Mouse (Mus musculus): ENCODE data around the gene 1190002N15Rik.
A peak's percentile ranks its signal among the peaks of the same experiment; 100 is the strongest.

The 1190002N15Rik gene

DNA sequence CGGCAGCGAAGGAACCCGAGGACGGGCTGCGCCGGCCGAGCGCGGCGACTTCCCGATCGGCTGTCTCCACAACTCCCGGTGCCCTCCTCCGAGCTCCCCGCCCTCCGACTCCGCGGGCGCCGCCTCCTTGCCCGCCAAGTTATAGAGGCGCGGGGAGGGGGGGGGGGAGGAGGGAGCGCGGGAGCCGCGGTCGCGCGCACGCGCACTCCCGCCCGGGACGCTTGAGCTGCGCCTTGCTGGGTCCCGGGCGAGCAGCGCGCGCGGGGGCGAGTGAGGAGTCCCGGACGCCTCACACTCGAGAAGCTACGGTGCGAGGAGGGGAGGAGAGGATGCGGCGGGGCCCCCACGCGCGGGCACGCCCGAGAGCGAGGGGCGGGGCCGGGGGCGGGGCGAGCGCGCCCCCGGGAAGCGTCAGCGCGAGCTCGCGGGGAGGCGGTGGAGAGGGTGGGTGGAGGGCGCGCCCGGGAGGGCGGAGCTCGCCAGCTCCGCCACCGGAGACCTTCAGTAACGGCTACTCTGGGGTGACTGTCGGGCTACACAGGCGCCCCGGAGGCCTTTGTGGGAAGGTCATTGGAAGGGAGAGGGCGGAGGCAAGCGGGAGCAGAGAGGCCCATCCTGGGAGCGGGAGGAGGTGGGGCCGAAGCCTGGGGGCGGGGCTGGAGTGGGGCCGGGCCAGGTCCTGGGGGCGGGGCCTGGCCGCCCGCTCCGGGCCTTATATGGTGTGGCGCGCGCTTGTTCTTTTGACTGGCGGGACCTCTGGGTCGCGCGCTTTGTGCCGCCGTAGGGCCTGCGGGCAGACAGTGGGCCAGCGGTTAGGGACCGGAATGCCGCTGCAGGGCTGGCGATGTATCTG is at the start of gene 1190002N15Rik:
Gene 1190002N15Rik, minus strand, starts transcription at position 112 of the 853 bp plus-strand sequence.
- DNase-seq (ENCODE audit: low spot score) = peak; percentile 79

DNA sequence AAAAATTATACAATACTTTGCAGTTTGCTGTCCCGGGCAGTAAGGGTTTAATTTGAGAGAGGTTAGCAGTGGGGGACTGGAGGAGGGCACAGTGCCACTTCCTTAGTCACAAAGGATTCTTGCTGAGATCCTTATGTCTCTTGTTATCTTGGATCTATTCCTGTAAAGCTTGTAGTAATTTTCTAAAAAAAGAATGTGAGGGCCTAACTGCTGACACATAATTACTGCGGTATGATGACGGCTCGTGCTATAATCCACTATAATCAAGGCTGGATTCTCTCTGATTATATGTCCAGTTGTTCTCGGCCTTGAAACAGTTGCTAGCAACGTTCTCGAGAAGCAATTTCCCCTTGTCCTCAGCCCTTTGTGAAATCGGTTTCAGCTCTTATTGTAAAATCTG is 44.4 kb upstream of the 1190002N15Rik start:
- DNase-seq (ENCODE audit: low spot score) = no peak

DNA sequence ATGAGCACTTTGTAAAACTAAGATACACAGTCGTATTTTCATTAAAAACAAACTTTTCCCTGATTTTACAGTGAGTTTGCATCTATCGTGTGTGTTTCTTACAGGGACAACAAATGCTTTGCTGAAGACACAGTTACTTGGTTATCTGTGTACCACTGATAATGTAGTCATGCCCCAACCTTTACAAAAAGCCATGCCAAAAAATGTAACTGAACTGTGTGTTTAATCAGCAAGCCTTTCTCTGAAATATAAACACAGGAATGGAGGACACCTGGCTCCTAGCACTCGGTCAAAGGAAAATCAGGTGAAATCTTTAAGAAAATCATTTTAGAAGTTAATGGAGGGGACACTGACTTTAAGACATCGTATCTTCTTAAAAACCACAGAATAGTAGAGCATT is 43.8 kb upstream of the 1190002N15Rik start:
- no peak for DNase-seq (ENCODE audit: low spot score)

DNA sequence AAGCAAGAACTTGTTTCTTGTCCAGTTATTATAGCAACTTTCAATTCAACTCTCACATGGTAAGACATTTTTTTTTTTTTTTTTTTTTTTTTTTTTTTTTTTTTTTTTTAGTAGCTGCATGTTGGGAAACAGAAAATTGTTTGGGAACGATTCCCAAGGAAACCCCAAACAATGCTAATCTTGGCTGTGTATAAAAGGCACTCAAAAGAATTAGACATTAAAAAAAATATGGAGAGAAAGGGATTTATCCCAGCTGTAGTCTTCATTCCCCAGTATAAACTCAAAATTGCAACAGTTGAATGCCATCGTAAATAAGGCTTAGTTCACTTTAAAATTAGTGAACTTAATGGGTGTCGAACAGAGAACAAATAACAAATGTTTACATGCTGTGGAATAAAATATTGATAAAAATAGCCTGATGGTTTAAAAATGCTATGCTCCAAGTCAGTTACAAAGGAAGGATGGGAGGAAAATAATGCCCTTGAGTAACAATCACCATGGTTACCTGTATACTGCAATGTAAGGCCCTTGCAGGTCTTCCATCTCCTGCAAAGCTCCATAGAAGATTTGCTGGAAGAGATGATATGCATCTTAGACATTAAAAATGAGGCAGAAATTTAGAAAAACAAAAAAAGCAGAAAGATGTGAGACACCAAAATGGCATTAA is 42.3 kb upstream of the 1190002N15Rik start:
- DNase-seq (ENCODE audit: low spot score) = no peak

DNA sequence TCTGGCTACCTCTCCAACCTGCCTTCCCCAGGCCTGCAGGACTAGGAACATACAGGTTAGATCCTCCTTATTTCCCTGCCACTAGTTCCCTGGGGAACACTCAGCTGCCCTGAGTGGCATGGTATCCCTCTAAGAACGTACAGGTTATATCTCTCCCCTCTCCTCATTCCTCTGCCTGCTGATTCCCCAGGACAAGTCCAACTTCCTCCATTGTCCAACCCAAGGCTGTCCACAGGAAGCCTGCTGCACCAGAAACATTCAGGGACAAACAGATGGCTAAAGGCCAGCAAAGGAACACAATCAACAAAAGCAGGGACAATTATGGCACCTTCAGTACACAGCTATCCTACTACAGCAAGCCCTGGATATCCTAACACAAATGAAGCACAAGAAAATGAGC is 33.9 kb upstream of the 1190002N15Rik start:
- no peak for DNase-seq (ENCODE audit: low spot score)

DNA sequence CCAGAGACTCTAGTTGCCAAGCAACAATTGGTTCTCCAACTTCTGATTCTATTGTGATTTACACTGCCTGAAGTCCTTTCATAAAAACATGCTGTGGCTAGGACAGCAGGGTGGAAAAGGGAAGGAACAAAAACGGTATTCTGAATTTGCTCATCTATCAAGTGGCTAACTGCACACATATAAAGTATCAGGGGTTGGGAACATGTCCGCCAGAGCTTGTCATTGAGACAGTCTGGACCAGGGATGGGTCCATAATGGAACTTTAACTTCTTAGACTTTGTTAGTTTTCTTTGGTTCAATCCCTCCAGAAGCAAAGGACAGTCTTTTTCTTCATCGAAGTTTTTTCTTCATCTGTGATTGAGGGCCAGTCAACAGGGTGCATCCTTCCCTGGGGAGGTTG is 30.5 kb upstream of the 1190002N15Rik start:
- DNase-seq (ENCODE audit: low spot score) = no peak

DNA sequence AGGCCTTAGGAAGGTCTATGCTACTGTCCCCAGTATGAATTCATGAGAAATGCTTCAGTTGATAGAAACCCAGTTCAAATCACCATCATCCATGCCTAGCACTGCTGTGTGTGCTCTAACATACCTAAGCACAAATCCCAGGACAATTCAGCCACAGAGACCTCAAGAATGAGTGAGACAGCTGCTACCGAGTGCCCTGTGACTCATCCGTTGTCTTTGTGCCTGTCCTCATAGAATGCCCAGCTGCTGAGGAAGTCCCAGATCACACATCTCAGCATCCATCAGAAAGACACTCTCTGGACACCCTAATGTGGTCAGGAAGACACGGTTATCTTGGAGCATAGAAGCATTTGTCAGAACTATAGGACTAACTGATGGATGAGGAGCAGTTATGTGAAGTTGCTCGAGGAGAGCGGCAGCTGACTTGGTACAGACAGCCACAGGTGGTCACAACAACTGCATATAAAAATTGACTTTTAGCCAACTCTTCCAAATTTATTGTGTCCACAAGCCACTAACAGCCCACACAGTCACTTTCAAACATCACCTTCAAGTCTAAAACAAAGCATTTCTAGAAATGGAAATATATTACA is 29.9 kb upstream of the 1190002N15Rik start:
- DNase-seq (ENCODE audit: low spot score) = no peak

DNA sequence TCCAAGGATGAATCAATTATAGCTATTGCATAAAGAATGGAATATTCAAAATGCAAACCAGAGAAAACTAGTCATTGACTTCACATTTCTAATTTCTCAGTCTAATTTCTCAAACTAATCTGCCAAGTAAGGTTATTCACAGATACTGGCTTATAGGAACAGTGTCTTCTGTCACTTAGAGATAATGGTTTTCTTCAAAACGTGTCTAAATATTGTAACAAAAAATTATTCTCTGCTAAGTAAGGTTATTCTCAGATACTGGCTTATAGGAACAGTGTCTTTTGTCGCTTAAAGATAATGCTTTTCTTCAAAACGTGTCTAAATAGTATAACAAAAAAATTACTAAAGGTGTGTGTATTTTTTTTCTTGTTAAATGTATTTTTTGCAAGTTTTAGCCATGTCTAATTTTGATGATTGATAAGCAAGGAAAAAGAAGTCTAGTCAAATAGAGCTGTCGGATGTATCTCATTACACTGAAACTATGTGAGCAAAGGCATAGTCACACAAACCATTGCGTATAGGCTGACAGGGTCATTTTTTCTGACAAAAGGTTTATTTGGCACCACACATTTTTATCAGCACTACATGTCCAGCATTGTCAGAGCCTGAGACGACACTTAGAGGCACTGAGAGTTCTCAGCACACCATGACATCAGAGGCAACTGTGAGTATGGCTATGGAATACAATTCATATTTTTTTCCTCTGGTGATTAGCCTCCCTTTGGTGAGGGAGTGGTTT is 19.1 kb upstream of the 1190002N15Rik start:
- DNase-seq (ENCODE audit: low spot score) = no peak

DNA sequence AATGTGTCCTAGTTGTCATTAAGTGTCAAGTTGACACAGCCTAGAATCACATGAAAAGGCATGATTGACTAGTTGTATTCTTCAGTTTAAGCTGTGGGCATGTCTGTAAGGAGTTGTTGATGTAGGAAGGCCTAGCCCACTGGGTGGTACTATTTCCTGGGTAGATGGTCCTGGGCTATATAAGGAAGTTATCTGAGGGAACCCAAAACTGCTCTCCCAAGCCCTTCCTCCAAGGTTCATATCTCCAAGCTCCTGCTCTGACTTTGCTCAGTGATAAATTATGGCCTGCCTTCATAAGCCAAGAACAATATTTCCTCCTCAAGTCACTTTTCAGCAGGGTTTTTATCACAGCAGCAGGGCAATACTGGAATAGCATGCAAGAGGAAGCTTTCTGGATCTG is 18.4 kb upstream of the 1190002N15Rik start:
- no peak for DNase-seq (ENCODE audit: low spot score)

DNA sequence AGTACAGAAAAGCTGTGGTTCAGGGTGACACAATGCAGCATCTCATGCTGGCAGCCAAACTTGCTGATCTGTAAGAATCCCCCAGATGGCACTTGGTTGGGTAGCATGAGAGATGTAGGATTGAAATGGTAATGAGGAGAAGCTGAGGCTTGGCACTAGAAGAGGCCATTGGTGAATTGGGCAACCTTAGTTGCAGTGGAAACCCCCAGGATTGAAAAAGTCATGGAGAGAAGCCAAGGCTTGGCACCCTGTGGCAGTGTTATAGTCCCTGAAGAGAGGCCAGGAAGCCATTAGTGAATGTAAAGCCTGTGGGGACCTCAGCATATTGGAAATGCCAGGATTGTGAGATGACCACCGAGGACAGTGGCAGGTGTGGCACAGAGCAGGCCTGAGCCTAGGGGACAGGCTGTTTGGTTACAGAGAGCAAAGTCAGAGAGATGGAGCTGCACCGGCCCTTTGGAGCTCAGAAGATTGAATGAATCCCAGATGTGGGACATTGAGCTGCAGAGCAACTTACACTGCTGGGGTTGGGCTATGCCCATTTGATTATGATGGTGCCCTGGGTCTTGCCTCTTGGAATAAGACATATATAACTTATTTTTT is 12.7 kb upstream of the 1190002N15Rik start:
- no peak for DNase-seq (ENCODE audit: low spot score)

DNA sequence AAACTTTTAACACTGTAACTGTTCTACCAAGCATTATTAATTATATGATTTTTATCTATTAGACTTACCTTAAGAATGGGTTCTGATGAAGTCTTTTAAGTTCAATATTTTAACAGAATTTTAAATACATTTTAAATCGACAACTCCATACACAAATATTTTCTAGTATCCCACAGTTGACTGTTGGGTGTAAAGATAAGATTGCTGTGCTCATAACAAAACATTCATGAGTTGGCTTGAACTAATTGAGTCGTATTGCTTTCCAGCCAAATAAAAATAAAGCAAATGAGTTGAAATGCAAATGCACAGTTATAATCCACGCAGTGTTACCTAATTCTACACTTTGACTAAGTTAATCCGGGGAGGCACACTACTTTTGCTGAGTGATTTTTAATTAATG is 6.0 kb upstream of the 1190002N15Rik start:
- no peak for DNase-seq (ENCODE audit: low spot score)

DNA sequence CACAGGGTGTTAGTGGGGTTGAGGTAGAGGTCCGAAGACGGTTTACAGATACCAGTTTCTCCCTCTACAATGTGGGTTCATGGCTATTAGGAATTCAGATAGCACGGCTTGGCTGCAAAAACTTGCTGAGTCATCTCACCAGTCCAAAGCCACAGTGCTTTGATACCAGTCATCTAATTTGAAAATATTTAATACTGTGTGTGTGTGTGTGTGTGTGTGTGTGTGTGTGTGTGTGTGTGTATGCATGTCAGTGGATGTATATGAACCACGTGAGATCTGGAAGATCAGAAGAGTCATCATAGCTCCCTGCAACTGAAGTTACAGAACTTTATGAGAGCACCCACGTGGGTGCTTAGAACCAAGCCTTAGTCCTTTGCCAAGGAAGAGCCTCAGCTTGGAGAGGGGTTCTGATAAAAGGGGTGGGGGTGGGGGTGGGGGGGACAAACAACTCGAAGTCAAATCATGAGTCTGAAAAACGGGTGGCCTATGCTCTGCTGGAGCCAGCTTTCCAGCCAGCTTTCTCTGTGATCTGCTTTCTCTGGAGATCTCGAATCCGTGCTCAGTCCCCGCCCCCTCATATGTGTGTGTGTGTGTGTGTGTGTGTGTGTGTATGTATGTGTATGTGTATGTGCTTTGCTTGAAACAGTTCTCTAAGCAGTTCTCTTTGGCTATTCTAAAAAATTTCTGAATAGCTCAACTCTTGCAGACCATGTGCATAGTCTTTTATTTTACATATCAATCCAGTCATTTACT is 2.6 kb upstream of the 1190002N15Rik start:
- DNase-seq (ENCODE audit: low spot score) = no peak

DNA sequence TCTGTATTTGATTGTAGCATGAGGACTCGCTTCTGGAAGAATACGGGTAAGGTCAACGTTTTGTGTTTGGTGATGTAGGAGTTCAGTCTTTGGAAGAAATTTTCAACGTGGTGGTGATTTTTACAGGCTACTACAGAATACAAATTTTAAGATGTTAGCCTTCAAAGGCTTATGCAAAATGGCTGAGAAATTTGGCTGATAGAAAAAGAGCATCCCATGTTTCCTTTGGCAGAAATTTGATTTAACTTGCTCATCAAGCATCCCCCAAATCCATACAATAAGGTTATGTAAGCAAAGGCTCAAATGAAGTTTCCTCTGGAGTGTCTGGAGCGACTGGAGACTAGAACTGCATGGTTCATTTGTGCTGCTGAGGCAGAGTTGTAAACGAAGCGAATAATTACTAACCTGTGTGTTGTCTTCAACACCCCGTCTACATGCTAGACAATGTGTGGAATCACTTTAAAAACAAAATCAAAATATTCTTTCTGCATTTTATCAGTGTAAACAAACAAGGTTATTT is 1.5 kb upstream of the 1190002N15Rik start:
- no peak for DNase-seq (ENCODE audit: low spot score)

DNA sequence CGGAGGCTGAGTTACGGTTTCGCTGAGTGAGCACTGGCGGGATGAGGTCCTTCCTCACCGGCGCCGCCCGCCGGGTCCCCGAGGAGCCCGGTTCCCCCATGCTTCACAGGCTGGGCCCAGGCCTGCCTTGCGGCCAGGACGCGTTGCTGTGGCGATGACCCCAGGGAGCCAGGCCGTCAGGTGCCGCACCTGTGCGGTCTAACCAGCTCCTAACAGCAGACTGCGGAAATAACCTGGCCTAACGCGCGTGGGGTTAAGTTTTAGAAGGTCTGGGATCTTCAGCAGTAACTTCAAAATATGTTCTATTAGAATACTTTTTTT is 902 bp upstream of the 1190002N15Rik start:
- no peak for DNase-seq (ENCODE audit: low spot score)

DNA sequence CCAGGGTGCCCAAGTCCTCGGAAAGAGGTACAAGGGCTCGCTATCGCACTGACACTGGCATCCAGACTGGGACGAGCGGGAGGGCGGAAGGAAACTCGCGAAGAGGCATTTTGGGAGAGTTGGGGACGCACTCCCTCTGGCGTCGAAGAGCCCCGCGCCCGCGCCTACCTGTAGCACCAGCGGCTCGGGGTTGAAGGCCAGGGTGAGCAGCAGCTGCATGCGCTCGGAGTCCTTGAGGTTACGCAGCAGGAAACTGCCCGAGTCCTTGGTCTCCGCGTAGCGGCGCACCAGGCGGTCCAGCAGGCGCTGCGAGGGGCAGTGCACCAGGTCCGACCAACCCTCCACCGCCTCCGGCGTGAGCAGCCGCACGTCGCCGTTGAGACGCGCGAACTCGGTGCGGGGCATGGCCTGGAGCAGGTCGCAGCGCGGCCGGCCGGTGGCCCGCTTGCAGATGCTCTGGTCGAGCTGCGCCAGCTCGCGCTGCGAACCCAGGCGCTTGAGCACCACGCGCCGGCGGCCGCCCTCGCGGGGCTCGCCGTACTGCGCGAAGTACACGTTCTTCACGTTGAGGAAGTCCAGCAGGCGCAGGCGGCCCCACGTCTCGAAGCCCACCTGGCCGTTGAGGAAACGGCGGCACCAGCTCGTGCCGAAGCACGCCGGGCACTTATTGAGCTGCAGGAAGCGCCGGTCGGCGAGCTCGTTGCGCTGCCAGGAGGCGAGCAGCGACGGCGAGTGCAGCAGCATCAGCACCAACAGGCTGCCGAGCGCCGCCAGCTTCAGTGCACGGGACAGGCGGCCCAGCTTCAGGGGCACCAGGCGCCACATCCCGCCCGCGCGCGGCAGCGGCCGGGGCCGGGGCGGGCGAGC is 597 bp downstream of the 1190002N15Rik start:
- no peak for DNase-seq (ENCODE audit: low spot score)

DNA sequence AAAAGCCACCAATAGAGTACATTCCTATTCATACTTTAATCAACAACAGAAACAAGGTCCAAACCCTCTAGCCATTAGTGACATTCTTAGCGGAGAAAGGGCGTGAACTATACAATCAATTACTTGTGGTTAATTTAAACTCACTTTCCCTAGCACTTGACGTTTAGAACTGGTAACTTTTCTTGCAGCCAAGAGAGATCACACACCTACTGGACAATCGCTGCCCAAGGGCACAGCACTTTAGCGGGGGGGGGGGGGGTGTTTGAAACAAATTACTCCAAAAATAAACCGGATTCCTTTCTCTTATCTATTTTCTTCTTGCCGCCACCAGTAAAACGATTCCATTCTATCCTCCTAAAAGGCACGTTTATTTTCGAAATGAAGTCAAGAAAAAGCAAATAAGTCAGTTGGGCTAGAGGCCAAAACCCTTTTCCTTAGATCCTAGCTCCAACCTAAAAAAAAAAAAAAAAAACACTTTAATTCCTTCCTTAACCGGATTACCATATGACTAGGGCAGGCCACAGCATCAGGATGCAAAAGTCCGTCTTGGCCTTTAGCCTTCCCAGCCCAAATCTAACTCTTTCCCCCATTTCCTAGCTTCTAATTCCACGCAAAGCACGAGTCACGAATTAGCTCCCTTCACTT is 1.5 kb downstream of the 1190002N15Rik start:
- no peak for DNase-seq (ENCODE audit: low spot score)

DNA sequence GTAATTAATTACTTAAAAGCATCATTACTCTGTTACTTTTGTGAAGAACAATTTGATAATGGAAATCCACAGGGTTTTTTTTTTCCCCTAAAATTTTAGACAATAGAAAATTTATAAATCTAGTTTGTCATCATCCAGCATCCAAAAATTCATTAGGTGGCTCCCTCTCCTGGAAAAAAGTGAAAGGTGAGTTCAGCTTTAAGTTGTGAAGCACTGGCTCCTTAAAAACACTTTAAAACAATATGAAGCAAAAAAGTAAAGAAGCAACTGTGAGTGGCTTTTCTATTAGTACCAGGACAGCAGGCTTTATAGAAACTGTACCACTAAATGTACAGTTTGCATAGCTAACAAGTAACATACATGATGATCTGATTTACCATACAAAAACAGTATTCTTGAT is 3.1 kb downstream of the 1190002N15Rik start:
- DNase-seq (ENCODE audit: low spot score) = no peak

DNA sequence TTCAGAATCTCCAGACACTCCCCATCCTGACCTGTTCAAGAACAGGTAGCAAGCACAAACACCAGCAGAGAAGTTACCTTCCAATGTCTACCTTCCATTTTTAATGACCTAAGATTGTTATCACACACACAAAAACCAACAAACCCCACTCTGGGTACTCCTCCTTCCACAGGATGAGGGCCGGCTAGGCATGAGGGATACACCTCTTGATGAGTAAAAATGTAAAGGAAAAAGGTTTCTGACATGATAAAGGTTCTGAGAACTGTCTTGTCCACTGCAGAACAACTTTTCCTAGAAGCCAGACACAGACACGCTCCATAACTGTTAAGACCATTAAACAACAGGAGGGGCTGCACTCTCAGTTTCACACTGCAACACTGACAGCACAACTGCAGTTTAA is 3.7 kb downstream of the 1190002N15Rik start:
- no peak for DNase-seq (ENCODE audit: low spot score)

DNA sequence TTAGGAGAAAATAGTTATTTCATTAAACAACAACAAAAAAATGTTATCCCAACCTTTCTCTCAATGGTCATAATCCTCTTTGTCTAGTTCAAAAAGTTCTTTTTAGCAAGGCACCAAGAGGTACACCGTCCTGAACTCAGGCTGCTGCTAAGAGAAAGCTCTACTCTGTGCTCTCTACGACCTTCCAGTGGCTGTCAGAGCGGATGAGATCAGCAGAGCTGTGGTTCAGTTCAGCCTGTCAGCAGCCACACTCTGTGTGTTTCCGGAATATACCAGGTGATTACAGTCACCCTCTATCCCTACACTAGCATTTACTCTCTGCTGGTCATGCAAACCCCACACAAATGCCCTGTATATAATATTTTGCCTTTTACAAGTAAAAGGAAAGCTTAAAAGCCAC is 4.2 kb downstream of the 1190002N15Rik start:
- no peak for DNase-seq (ENCODE audit: low spot score)

DNA sequence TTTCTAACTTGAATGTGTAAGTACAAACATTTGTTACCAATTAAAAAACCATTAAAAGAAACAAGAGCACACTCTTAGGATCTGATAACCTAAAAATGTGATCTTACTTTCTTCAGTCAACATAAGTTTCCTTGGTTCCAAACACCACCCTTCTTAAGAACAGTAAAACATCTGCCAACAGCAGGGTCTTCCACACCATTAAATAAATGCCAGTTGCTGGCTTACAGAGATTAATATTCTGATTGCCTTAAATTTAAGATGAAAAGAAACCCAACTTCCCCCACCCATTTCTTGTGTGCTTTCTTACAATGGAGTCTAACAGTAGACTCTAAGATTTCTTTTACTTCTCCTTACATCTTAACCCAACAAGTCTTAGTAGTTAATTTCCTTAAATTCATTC is 7.9 kb downstream of the 1190002N15Rik start:
- no peak for DNase-seq (ENCODE audit: low spot score)
